Mouse (Mus musculus) forebrain, embryonic 14.5 days (tissue): Measurements from ENCODE around the gene Ngdn. TPM values are rescaled to one million over a fixed set of nuclear protein-coding genes. Genes with fewer than 3 reads are reported as not detected.
"Not testable (repeated sequence)": the region's sequence is repeated elsewhere in the genome, so short reads cannot be mapped to it uniquely, and the experiment has no call there.

ENCODE experiments used
- ATAC-seq: fragments of 200-750 bp; cut with Nextera tagmentation; 2 replicates; pipeline ENCODE4 v1.8.0; 2017; ENCODE audit warnings: mild to moderate bottlenecking, moderate library complexity
- DNase-seq: peaks from one replicate; pipeline ENCODE4 v3.0.0-alpha.2; 2015; ENCODE audit warnings: low spot score
- H3K27ac ChIP-seq: fragments of 300-500 bp; sonication (generic); 2 replicates; pipeline ENCODE4 v1.5.1; 2014; ENCODE audit warnings: low read depth, mild to moderate bottlenecking, control low read depth, low read length, moderate library complexity
- H3K27me3 ChIP-seq: fragments of 300-500 bp; sonication (generic); replicated peaks from 2 replicates; pipeline ENCODE4 v1.6.1; 2014; ENCODE audit warnings: low read length, control low read depth, mixed read lengths; ENCODE audit not compliant: control insufficient read depth, insufficient read depth
- H3K36me3 ChIP-seq: fragments of 300-500 bp; sonication (generic); 2 replicates; pipeline ENCODE4 v1.6.1; 2014; ENCODE audit warnings: low read length, control low read depth; ENCODE audit not compliant: control insufficient read depth, insufficient read depth
- H3K4me1 ChIP-seq: fragments of 300-500 bp; sonication (generic); 2 replicates; pipeline ENCODE4 v1.6.1; 2014; ENCODE audit warnings: antibody characterized with exemption, low read length, control low read depth; ENCODE audit not compliant: control insufficient read depth, insufficient read depth
- H3K4me2 ChIP-seq: fragments of 300-500 bp; sonication (generic); 2 replicates; pipeline ENCODE4 v1.6.1; 2014; ENCODE audit warnings: mild to moderate bottlenecking, control low read depth, low read length
- H3K4me3 ChIP-seq: fragments of 300-500 bp; sonication (generic); 2 replicates; pipeline ENCODE4 v1.5.1; 2014; ENCODE audit warnings: low read depth, low read length, control low read depth
- H3K9ac ChIP-seq: fragments of 300-500 bp; sonication (generic); 2 replicates; pipeline ENCODE4 v1.6.1; 2014; ENCODE audit warnings: mild to moderate bottlenecking, low read length, control low read depth, moderate library complexity
- H3K9me3 ChIP-seq: fragments of 300-500 bp; sonication (generic); replicated peaks from 2 replicates; pipeline ENCODE4 v1.6.1; 2016; ENCODE audit warnings: low read length, control low read depth, mixed read lengths; ENCODE audit not compliant: control insufficient read depth
- WGBS: fragments of 180-500 bp; shearing (Covaris S2); extraction: QIAGEN DNeasy Blood & Tissue Kit; methylation state at CpG from one replicate; pipeline ENCODE4 v1.1.7; 2014; 5-methylcytosine and 5-hydroxymethylcytosine counted together
- polyA plus RNA-seq: library from polyadenylated mRNA; unstranded; fragments of >200 nt; fragmentation: Nextera tagmentation; extraction: Ambion mirVana; gene quantifications from 2 replicates; pipeline ENCODE4 v1.2.1, GENCODE M21; 2014

Ngdn gene
- polyA plus RNA-seq, 1 experiment from 2014 or later = 64.1 TPM

- WGBS = 12% methylated on average over 14 of the region's 14 CpGs
- Histone ChIP-seq H3K4me2 (peak overlapping the region; percentile 25; the same call in 1 of the 2 replicates), H3K9ac (peak overlapping the region; percentile 3), H3K36me3 (no peaks in the 10 kb centered on the region), H3K9me3 (no peaks in the 10 kb centered on the region), H3K4me3 (no peak overlapping the region), H3K27me3 (no peaks in the 10 kb centered on the region), H3K27ac (peak overlapping the region; percentile 82), H3K4me1 (peaks cover 29% of the 10 kb centered on the region)
- DNase-seq (peak; percentile 90), ATAC-seq (peak; percentile 81)
Measured at GRCm38 (mm10) chr14:54995457-54996138, 19.7 kb upstream of the Ngdn start.

GRCm38 (mm10) chr14:54996793-54997192 lies 18.5 kb upstream of the Ngdn start:
- Histone ChIP-seq H3K4me1 (peaks cover 29% of the 10 kb centered on the region), H3K27me3 (no peaks in the 10 kb centered on the region), H3K9me3 (no peaks in the 10 kb centered on the region), H3K36me3 (no peaks in the 10 kb centered on the region), H3K27ac (no peak overlapping the region), H3K9ac (no peak overlapping the region), H3K4me3 (no peak overlapping the region), H3K4me2 (no peak overlapping the region)
- ATAC-seq (no peak), DNase-seq (no peak)
- 50% methylated on average over 9 of the region's 9 CpGs for WGBS

DNA sequence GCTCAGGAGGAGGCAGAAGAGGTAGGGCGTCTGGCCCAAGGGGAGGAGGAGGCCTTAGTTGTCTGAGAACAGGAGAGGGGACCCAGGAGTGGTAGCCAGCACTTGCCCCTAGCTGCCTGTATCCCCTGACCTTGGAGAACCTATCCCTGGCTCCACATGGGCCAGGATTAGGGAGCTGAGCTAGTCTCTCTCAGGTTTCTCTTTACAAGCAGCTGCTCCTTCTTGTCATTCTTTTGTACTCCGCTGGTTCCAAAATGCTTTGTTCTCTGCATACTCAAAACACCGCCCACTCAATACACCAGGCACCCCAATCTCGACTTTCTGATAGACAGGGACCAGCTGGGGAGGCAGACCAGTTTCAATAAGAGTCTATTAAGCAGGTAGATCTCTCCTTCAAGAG lies 18.0 kb upstream of the Ngdn start:
- Histone ChIP-seq H3K4me3 (no peak overlapping the region), H3K4me1 (peaks cover 29% of the 10 kb centered on the region), H3K9me3 (no peaks in the 10 kb centered on the region), H3K36me3 (no peaks in the 10 kb centered on the region), H3K27me3 (no peaks in the 10 kb centered on the region), H3K9ac (no peak overlapping the region), H3K27ac (no peak overlapping the region), H3K4me2 (no peak overlapping the region)
- no peak for DNase-seq
- WGBS = 43% methylated on average over 4 of the region's 4 CpGs
- no peak for ATAC-seq

- H3K4me3 ChIP-seq = no peak overlapping the region
- H3K27ac ChIP-seq = no peak overlapping the region
- no peak overlapping the region for H3K9ac ChIP-seq
- no peak overlapping the region for H3K4me2 ChIP-seq
- no peaks in the 10 kb centered on the region for H3K36me3 ChIP-seq
- no peaks in the 10 kb centered on the region for H3K9me3 ChIP-seq
- ATAC-seq (no peak), DNase-seq (no peak)
- no peaks in the 10 kb centered on the region for H3K27me3 ChIP-seq
- peaks cover 33% of the 10 kb centered on the region for H3K4me1 ChIP-seq
Measured at GRCm38 (mm10) chr14:54998680-54999079, 16.6 kb upstream of the Ngdn start.

GRCm38 (mm10) chr14:54999868-55000267 lies 15.4 kb upstream of the Ngdn start:
- not testable (repeated sequence) for H3K9ac ChIP-seq, H3K4me2 ChIP-seq, ATAC-seq, DNase-seq, H3K27ac ChIP-seq, H3K4me3 ChIP-seq, H3K27me3 ChIP-seq, H3K9me3 ChIP-seq, H3K36me3 ChIP-seq
- 81% methylated on average over 5 of the region's 5 CpGs for WGBS
- H3K4me1 ChIP-seq = peaks cover 33% of the 10 kb centered on the region

GRCm38 (mm10) chr14:55000814-55001213 lies 14.4 kb upstream of the Ngdn start:
- H3K27me3 ChIP-seq = no peaks in the 10 kb centered on the region
- no peaks in the 10 kb centered on the region for H3K36me3 ChIP-seq
- 85% methylated on average over 6 of the region's 6 CpGs for WGBS
- H3K4me2 ChIP-seq = no peak overlapping the region
- peaks cover 25% of the 10 kb centered on the region for H3K4me1 ChIP-seq
- H3K9me3 ChIP-seq = no peaks in the 10 kb centered on the region
- no peak for ATAC-seq
- no peak overlapping the region for H3K27ac ChIP-seq
- DNase-seq = no peak
- H3K4me3 ChIP-seq = no peak overlapping the region
- H3K9ac ChIP-seq = no peak overlapping the region

GRCm38 (mm10) chr14:55001446-55001845 lies 13.8 kb upstream of the Ngdn start:
- no peaks in the 10 kb centered on the region for H3K9me3 ChIP-seq
- 97% methylated on average over 2 of the region's 2 CpGs for WGBS
- H3K4me2 ChIP-seq = no peak overlapping the region
- H3K4me3 ChIP-seq = no peak overlapping the region
- ATAC-seq = no peak
- H3K27ac ChIP-seq = no peak overlapping the region
- H3K36me3 ChIP-seq = no peaks in the 10 kb centered on the region
- H3K9ac ChIP-seq = no peak overlapping the region
- no peak for DNase-seq
- H3K27me3 ChIP-seq = no peaks in the 10 kb centered on the region
- H3K4me1 ChIP-seq = peaks cover 19% of the 10 kb centered on the region

GRCm38 (mm10) chr14:55001938-55002686 lies 13.1 kb upstream of the Ngdn start:
- no peak overlapping the region for H3K4me2 ChIP-seq
- 55% methylated on average over 12 of the region's 12 CpGs for WGBS
- H3K27ac ChIP-seq = no peak overlapping the region
- no peaks in the 10 kb centered on the region for H3K9me3 ChIP-seq
- no peak for DNase-seq
- H3K36me3 ChIP-seq = no peaks in the 10 kb centered on the region
- no peaks in the 10 kb centered on the region for H3K27me3 ChIP-seq
- no peak overlapping the region for H3K4me3 ChIP-seq
- peaks cover 14% of the 10 kb centered on the region for H3K4me1 ChIP-seq
- no peak overlapping the region for H3K9ac ChIP-seq
- no peak for ATAC-seq

DNA sequence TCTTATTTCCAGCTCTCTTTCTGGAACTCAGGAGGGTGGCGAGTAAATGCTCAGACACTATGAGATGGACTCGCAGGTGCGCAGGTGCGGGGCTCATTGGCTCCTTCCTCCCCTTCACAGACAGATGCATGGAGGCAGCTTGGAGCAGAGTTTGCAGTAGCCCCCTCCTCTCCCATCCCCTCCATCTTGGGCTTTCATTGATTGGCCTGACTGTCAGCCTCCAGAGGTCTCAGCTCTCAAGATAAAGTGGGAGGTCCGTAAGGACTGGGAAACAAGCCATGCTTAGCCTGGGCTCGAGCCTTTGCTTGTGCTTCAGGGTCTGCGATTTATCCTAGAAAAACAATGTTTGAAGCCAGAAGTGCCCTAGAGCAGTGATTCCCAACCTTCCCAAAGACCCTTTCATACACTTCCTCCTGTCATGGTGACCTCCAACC lies 12.6 kb upstream of the Ngdn start:
- H3K27ac ChIP-seq = no peak overlapping the region
- 62% methylated on average over 7 of the region's 7 CpGs for WGBS
- no peak for ATAC-seq

More for the DNA sequence above, 12.6 kb upstream of the Ngdn start:
- no peak for DNase-seq
- Histone ChIP-seq H3K27me3 (no peaks in the 10 kb centered on the region), H3K9ac (no peak overlapping the region), H3K36me3 (no peaks in the 10 kb centered on the region), H3K4me1 (peaks cover 11% of the 10 kb centered on the region), H3K4me3 (no peak overlapping the region), H3K9me3 (no peaks in the 10 kb centered on the region), H3K4me2 (no peak overlapping the region)
